Mouse (Mus musculus): Measurements from ENCODE around the gene Slc22a5.

Gene Slc22a5

GRCm38 (mm10) chr11:53839663-53840642, 51.5 kb downstream of the Slc22a5 start:
- peak; percentile 41 for DNase-seq (ENCODE audit: low read depth)

DNA sequence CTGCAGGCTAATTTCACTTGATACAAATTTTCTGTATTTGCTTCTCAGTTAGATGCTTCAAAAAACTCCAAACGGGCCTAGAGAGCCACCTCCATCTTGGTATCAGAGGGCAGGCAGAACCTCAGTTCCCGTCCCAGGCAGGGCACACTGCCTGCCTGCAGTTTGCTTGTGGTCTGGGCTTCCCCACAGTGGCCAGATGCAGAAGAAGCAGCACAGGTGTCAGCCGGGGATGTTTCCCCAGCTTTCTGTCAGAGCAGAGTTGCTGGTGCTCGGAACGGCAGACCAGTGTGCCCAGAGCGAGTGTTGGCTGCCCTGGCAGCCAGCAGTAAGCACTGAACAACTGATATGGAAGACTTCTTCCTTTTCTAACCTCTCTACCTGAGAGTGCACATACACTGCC, 52.3 kb downstream of the Slc22a5 start:
- no peak for DNase-seq (ENCODE audit: low read depth)

- peak; percentile 48 for DNase-seq (ENCODE audit: low read depth)
Observed at GRCm38 (mm10) chr11:53837731-53838130, 53.7 kb downstream of the Slc22a5 start.

DNA sequence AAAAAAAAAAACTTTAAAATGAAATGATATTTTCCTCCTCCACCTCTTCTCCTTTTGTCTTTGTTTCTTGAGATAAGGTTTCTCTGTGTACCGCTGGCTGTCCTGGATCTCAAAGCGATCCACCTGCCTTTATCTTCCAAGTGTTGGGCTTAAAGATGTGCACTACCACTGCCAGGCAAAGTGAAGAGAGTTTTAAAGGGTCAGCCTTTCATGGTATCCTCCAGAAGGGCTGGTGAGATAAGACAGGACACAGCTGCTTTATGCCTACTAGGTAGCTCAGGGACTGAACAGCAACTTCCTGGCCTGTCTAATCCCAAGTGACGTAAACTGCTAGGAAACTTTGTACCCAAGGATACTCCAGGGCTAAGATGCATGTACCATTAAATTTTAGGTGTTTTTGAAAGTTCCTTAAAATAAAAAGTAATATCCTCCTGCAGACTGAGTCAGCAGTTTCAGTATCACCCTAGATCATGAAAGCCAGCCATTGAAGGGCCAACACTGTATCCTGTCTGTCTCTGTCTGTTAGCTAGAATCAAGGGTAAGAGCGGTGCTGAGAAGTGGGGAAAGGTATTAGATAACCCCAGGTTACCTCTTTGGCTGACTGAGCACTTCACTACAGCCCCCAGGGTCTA, 56.0 kb downstream of the Slc22a5 start:
- DNase-seq (ENCODE audit: low read depth), result no peak

- DNase-seq (ENCODE audit: low read depth), result no peak
Observed at GRCm38 (mm10) chr11:53825409-53825808, 66.1 kb downstream of the Slc22a5 start.

GRCm38 (mm10) chr11:53821945-53822338, 69.5 kb downstream of the Slc22a5 start:
- DNase-seq (ENCODE audit: low read depth), result peak; percentile 41

GRCm38 (mm10) chr11:53821230-53821944, 70.1 kb downstream of the Slc22a5 start:
- peak; percentile 80 for DNase-seq (ENCODE audit: low read depth)

GRCm38 (mm10) chr11:53820516-53821170, 70.8 kb downstream of the Slc22a5 start:
- no peak for DNase-seq (ENCODE audit: low read depth)

DNA sequence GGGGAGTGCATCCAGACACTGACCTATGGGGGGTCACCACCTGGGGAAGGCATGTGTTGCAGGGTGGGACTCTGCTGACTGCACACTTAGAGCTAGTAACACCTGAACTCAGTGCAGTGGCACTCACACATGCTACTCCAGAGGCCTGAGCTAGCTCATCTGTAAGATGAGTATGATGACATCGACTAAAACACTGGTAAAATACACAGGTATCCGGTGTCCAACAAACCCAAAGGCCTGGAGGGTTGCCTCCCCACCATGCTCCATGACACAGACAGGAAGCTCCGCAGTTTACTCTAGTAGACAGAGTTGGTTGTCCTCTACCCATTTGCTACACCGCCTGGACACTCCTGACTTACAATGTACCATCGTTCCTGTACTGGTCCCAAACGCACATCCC, 71.9 kb downstream of the Slc22a5 start:
- no peak for DNase-seq (ENCODE audit: low read depth)

DNA sequence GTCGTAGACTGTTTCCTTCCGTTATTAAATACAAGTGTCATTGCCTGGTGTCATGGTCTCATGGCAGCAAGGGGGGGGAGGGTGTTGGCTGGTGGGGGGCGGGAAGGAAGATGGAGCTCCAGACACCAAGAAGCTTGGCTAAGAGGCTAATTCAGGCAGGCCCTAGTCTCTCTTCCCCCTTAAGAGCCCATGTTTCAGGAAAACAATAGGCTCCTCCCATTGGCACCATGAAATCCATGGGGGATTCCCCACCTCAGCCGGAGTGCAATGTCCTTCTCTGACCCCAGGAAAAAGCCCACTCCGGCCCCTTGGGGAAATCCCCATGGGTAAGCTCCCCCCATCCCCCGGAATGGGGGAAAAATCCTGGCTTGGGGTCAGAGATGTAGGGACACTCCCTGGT, 72.7 kb downstream of the Slc22a5 start:
- no peak for DNase-seq (ENCODE audit: low read depth)

- no peak for DNase-seq (ENCODE audit: low read depth)
Observed at GRCm38 (mm10) chr11:53816841-53817375, 74.6 kb downstream of the Slc22a5 start.

- DNase-seq (ENCODE audit: low read depth), result no peak
Observed at GRCm38 (mm10) chr11:53814810-53815209, 76.7 kb downstream of the Slc22a5 start.

Measured in NIH3T3 (cell line).